Mouse (Mus musculus) lung, embryonic 15.5 days (tissue): Measurements from ENCODE around the gene Zbtb20. TPM values are rescaled to one million over a fixed set of nuclear protein-coding genes. Genes with fewer than 3 reads are reported as not detected.

Experiments
- ATAC-seq: fragments of 200-750 bp; cut with Nextera tagmentation; 2 replicates; pipeline ENCODE4 v1.8.0; 2017; ENCODE audit warnings: moderate number of reproducible peaks, borderline replicate concordance; ENCODE audit not compliant: low FRiP score, low TSS enrichment; ENCODE audit errors: extremely low read depth
- H3K27ac ChIP-seq: fragments of 300-500 bp; sonication (generic); 2 replicates; pipeline ENCODE4 v1.5.1; 2015; ENCODE audit warnings: moderate library complexity, mild to moderate bottlenecking, inconsistent platforms
- H3K27me3 ChIP-seq: fragments of 300-500 bp; sonication (generic); 2 replicates; pipeline ENCODE4 v1.6.1; 2015; ENCODE audit warnings: inconsistent platforms
- H3K36me3 ChIP-seq: fragments of 300-500 bp; sonication (generic); 2 replicates; pipeline ENCODE4 v1.6.1; 2015; ENCODE audit warnings: inconsistent platforms
- H3K4me1 ChIP-seq: fragments of 300-500 bp; sonication (generic); 2 replicates; pipeline ENCODE4 v1.6.1; 2015; ENCODE audit warnings: inconsistent platforms
- H3K4me2 ChIP-seq: fragments of 300-500 bp; sonication (generic); 2 replicates; pipeline ENCODE4 v1.6.1; 2015; ENCODE audit warnings: inconsistent platforms, mild to moderate bottlenecking, moderate library complexity
- H3K4me3 ChIP-seq: fragments of 300-500 bp; sonication (generic); 2 replicates; pipeline ENCODE4 v1.5.1; 2015; ENCODE audit warnings: mild to moderate bottlenecking, inconsistent platforms
- H3K9ac ChIP-seq: fragments of 300-500 bp; sonication (generic); 2 replicates; pipeline ENCODE4 v1.6.1; 2015; ENCODE audit warnings: inconsistent platforms
- H3K9me3 ChIP-seq: fragments of 300-500 bp; sonication (generic); 2 replicates; pipeline ENCODE4 v1.6.1; 2016; ENCODE audit warnings: inconsistent platforms
- WGBS: fragments of 180-500 bp; shearing (Covaris S2); methylation state at CpG from one replicate; pipeline ENCODE4 v1.1.7; 2015; 5-methylcytosine and 5-hydroxymethylcytosine counted together
- polyA plus RNA-seq: library from polyadenylated mRNA; unstranded; fragments of >200 nt; fragmentation: Nextera tagmentation; extraction: Ambion mirVana; gene quantifications from 2 replicates; pipeline ENCODE4 v1.2.1, GENCODE M21; 2015

Gene Zbtb20
- polyA plus RNA-seq, 1 experiment from 2014 or later, result 22.1 TPM

GRCm38 (mm10) chr16:43332734-43333133 is 457.1 kb downstream of the Zbtb20 start:
- no peak for ATAC-seq
- H3K36me3 ChIP-seq, result no peaks in the 10 kb centered on the region
- peaks cover 13% of the 10 kb centered on the region for H3K4me1 ChIP-seq
- H3K4me2 ChIP-seq, result no peak overlapping the region
- H3K9ac ChIP-seq, result no peak overlapping the region
- no peak overlapping the region for H3K27ac ChIP-seq
- H3K4me3 ChIP-seq, result no peak overlapping the region
- H3K27me3 ChIP-seq, result no peaks in the 10 kb centered on the region
- H3K9me3 ChIP-seq, result no peaks in the 10 kb centered on the region
- WGBS, result 34% methylated on average over 2 of the region's 2 CpGs

- Histone ChIP-seq H3K27me3 (no peaks in the 10 kb centered on the region), H3K27ac (no peak overlapping the region), H3K36me3 (no peaks in the 10 kb centered on the region), H3K4me3 (no peak overlapping the region), H3K4me2 (no peak overlapping the region), H3K9ac (no peak overlapping the region), H3K9me3 (no peaks in the 10 kb centered on the region), H3K4me1 (peaks cover 13% of the 10 kb centered on the region)
- no peak for ATAC-seq
- 50% methylated on average over 1 of the region's 1 CpGs for WGBS
Observed at GRCm38 (mm10) chr16:43333265-43333664, 457.6 kb downstream of the Zbtb20 start.

GRCm38 (mm10) chr16:43334411-43335150 is 458.9 kb downstream of the Zbtb20 start:
- H3K4me1 ChIP-seq, result peaks cover 13% of the 10 kb centered on the region
- peak overlapping the region; percentile 45; the same call in 1 of the 2 replicates for H3K27ac ChIP-seq
- no peak overlapping the region for H3K4me3 ChIP-seq
- 19% methylated on average over 11 of the region's 11 CpGs for WGBS
- ATAC-seq, result no peak
- no peaks in the 10 kb centered on the region for H3K9me3 ChIP-seq
- H3K36me3 ChIP-seq, result no peaks in the 10 kb centered on the region
- no peaks in the 10 kb centered on the region for H3K27me3 ChIP-seq
- H3K4me2 ChIP-seq, result no peak overlapping the region; the same call in 1 of the 2 replicates
- no peak overlapping the region for H3K9ac ChIP-seq

GRCm38 (mm10) chr16:43335151-43335823 is 459.6 kb downstream of the Zbtb20 start:
- 37% methylated on average over 8 of the region's 8 CpGs for WGBS
- peaks cover 13% of the 10 kb centered on the region for H3K4me1 ChIP-seq
- H3K27me3 ChIP-seq, result no peaks in the 10 kb centered on the region
- no peak for ATAC-seq
- no peaks in the 10 kb centered on the region for H3K9me3 ChIP-seq
- H3K27ac ChIP-seq, result peak overlapping the region; percentile 45; the same call in 1 of the 2 replicates
- H3K4me2 ChIP-seq, result no peak overlapping the region
- no peak overlapping the region for H3K9ac ChIP-seq
- no peak overlapping the region for H3K4me3 ChIP-seq
- H3K36me3 ChIP-seq, result no peaks in the 10 kb centered on the region

GRCm38 (mm10) chr16:43335824-43336215 is 460.1 kb downstream of the Zbtb20 start:
- H3K4me2 ChIP-seq, result no peak overlapping the region
- H3K9me3 ChIP-seq, result no peaks in the 10 kb centered on the region
- 75% methylated on average over 4 of the region's 4 CpGs for WGBS
- H3K27me3 ChIP-seq, result no peaks in the 10 kb centered on the region
- no peak overlapping the region for H3K4me3 ChIP-seq
- ATAC-seq, result no peak
- H3K27ac ChIP-seq, result no peak overlapping the region
- H3K9ac ChIP-seq, result no peak overlapping the region
- H3K4me1 ChIP-seq, result peaks cover 13% of the 10 kb centered on the region
- H3K36me3 ChIP-seq, result no peaks in the 10 kb centered on the region

GRCm38 (mm10) chr16:43340712-43341111 is 465.0 kb downstream of the Zbtb20 start:
- no peak for ATAC-seq
- Histone ChIP-seq H3K4me2 (no peak overlapping the region), H3K4me3 (no peak overlapping the region), H3K27ac (no peak overlapping the region), H3K36me3 (no peaks in the 10 kb centered on the region), H3K4me1 (no peaks in the 10 kb centered on the region), H3K9ac (no peak overlapping the region), H3K9me3 (no peaks in the 10 kb centered on the region), H3K27me3 (no peaks in the 10 kb centered on the region)
- 76% methylated on average over 4 of the region's 4 CpGs for WGBS

- H3K4me3 ChIP-seq, result no peak overlapping the region
- H3K27me3 ChIP-seq, result no peaks in the 10 kb centered on the region
- no peak for ATAC-seq
- no peak overlapping the region for H3K27ac ChIP-seq
- no peak overlapping the region for H3K9ac ChIP-seq
- H3K36me3 ChIP-seq, result no peaks in the 10 kb centered on the region
- H3K4me1 ChIP-seq, result no peaks in the 10 kb centered on the region
- H3K9me3 ChIP-seq, result no peaks in the 10 kb centered on the region
- H3K4me2 ChIP-seq, result no peak overlapping the region
Observed at GRCm38 (mm10) chr16:43341916-43342455, 466.3 kb downstream of the Zbtb20 start.

GRCm38 (mm10) chr16:43346094-43346493 is 470.4 kb downstream of the Zbtb20 start:
- ATAC-seq, result no peak
- Histone ChIP-seq H3K36me3 (no peaks in the 10 kb centered on the region), H3K27ac (no peak overlapping the region), H3K4me2 (no peak overlapping the region), H3K27me3 (no peaks in the 10 kb centered on the region), H3K4me3 (no peak overlapping the region), H3K4me1 (no peaks in the 10 kb centered on the region), H3K9ac (no peak overlapping the region), H3K9me3 (no peaks in the 10 kb centered on the region)

GRCm38 (mm10) chr16:43355776-43356645 is 480.3 kb downstream of the Zbtb20 start:
- Histone ChIP-seq H3K9ac (no peak overlapping the region), H3K36me3 (no peaks in the 10 kb centered on the region), H3K4me3 (no peak overlapping the region), H3K4me2 (no peak overlapping the region), H3K9me3 (no peaks in the 10 kb centered on the region), H3K27me3 (no peaks in the 10 kb centered on the region), H3K27ac (no peak overlapping the region), H3K4me1 (no peaks in the 10 kb centered on the region)
- ATAC-seq, result no peak
- 79% methylated on average over 9 of the region's 9 CpGs for WGBS

GRCm38 (mm10) chr16:43359546-43359945 is 483.9 kb downstream of the Zbtb20 start:
- 70% methylated on average over 3 of the region's 3 CpGs for WGBS

GRCm38 (mm10) chr16:43360112-43360511 is 484.4 kb downstream of the Zbtb20 start:
- Histone ChIP-seq H3K9me3 (no peaks in the 10 kb centered on the region), H3K27ac (no peak overlapping the region), H3K36me3 (no peaks in the 10 kb centered on the region), H3K4me3 (no peak overlapping the region), H3K27me3 (no peaks in the 10 kb centered on the region), H3K4me1 (peaks cover 19% of the 10 kb centered on the region), H3K4me2 (no peak overlapping the region), H3K9ac (no peak overlapping the region)
- ATAC-seq, result no peak
- 90% methylated on average over 2 of the region's 2 CpGs for WGBS

More at GRCm38 (mm10) chr16:43359546-43359945, 483.9 kb downstream of the Zbtb20 start:
- Histone ChIP-seq H3K4me3 (no peak overlapping the region), H3K9ac (no peak overlapping the region), H3K9me3 (no peaks in the 10 kb centered on the region), H3K27me3 (no peaks in the 10 kb centered on the region), H3K36me3 (no peaks in the 10 kb centered on the region), H3K4me2 (no peak overlapping the region), H3K4me1 (peaks cover 17% of the 10 kb centered on the region), H3K27ac (no peak overlapping the region)
- ATAC-seq, result no peak
